Mouse (Mus musculus) bone marrow, adult 2 months (tissue): ENCODE results near the gene Atp9a. TPM values are rescaled to one million over a fixed set of nuclear protein-coding genes. Genes with fewer than 3 reads are reported as not detected.

Experiments used
- H3K27ac ChIP-seq: fragments of 200-500 bp; 2 replicates; pipeline ENCODE4 v1.5.1; 2012; ENCODE audit warnings: low read depth, mild to moderate bottlenecking, control low read depth, inconsistent platforms, low read length; ENCODE audit not compliant: control insufficient read depth, poor library complexity, insufficient read depth
- H3K4me1 ChIP-seq: fragments of 200-500 bp; 2 replicates; pipeline ENCODE4 v1.6.1; 2011; ENCODE audit warnings: low read length; ENCODE audit not compliant: control insufficient read depth, insufficient read depth
- H3K4me3 ChIP-seq: fragments of 200-500 bp; replicated peaks from 2 replicates; pipeline ENCODE3; 2011; ENCODE audit warnings: mild to moderate bottlenecking, low read depth, low read length, control low read depth; ENCODE audit not compliant: control insufficient read depth
- CTCF ChIP-seq: fragments of 200-500 bp; IDR thresholded peaks from 2 replicates; pipeline ENCODE4 v1.5.1; 2011; ENCODE audit warnings: low read length, control low read depth; ENCODE audit not compliant: control insufficient read depth, insufficient read depth
- POLR2A ChIP-seq: fragments of 200-500 bp; IDR thresholded peaks from 2 replicates; pipeline ENCODE4 v1.6.1; 2011; ENCODE audit warnings: low read depth, mild to moderate bottlenecking, control low read depth, low read length, borderline replicate concordance; ENCODE audit not compliant: control insufficient read depth
- WGBS: fragments of 180-500 bp; shearing (Covaris S2); methylation state at CpG from one replicate; pipeline ENCODE4 v1.1.7; 2018; 5-methylcytosine and 5-hydroxymethylcytosine counted together
- polyA plus RNA-seq: library from polyadenylated mRNA; stranded (reverse); fragments of >200 nt; gene quantifications from 2 replicates; pipeline ENCODE4 v1.2.4, GENCODE M21; 2011; ENCODE audit warnings: low replicate concordance; ENCODE audit not compliant: missing spikeins, insufficient read depth, insufficient read length

Atp9a gene
- polyA plus RNA-seq, 1 experiment = 2.6 TPM

DNA sequence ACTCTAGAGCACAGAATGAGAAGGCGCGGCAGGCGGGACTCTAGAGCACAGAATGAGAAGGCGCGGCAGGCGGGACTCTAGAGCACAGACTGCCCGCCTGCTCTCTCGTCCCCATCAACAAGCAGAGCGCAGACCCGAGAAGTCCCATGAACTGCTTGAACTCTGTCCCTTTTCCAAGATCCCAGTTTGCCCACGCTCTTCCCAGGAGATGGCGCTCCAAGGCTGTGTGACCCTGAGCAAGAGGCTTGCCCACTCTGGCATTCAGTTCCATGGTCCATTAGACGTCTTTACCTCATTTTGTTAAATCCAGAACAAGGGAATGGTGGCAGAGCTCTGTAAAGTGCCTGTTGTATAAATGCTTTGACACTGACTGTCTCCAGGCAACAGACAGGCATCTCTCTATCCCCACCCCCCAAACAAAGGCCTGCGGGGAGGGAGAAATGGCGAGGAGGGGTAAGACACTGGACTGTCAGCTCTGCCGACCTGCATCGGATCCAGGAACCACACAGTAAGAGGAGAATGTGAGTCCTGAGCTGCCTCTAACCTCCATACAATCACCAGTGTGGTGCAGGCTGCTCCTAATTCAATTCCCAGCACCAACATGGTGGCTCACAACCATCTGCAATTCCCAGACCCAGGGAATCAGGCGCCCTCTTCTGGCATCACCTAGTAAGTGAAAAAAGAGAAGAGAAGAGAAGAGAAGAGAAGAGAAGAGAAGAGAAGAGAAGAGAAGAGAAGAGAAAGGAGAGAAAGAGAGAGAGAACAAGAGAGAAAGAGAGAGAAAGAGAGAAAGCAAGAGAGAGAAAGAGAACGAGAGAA is 62.6 kb downstream of the Atp9a start:
- 86% methylated on average over 19 of the region's 19 CpGs for WGBS
- Histone ChIP-seq H3K4me1 (no peaks in the 10 kb centered on the region), H3K27ac (no peak overlapping the region), H3K4me3 (no peak overlapping the region)
- TF ChIP-seq CTCF (no peak), POLR2A (no peak)

DNA sequence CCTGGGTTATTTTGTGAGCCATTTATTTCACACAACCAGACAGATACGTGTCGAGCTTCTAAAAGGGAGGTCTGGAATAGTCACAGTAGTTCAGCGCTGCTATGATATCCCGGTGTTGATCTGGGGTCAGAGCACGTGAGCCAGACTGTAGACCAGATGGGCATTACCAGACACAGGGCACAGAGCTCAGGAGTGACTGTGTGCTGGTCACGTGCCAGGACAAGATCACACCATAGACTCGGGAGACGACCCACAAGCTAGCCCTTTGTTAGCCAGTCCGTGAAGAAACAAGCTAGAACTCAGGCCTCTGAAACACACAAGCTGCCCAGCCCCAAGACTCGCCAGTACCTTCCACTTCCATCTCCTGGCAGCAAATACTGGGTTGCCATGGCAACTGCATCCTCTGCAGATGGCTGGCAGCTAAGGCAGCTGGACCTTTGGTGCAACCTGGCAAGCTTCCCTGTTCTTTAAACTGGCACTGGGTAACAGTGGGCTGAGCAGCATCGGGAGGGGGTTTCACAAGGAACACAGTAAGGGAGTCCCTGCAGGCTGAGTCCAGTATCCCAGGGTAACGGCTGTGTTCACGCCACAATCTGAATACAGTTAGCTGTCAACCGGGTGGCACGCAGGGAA is 63.4 kb downstream of the Atp9a start:
- H3K27ac ChIP-seq = no peak overlapping the region
- WGBS = 83% methylated on average over 15 of the region's 15 CpGs
- no peak overlapping the region for H3K4me3 ChIP-seq
- TF ChIP-seq CTCF = no peak
- TF ChIP-seq POLR2A = no peak
- H3K4me1 ChIP-seq = no peaks in the 10 kb centered on the region

DNA sequence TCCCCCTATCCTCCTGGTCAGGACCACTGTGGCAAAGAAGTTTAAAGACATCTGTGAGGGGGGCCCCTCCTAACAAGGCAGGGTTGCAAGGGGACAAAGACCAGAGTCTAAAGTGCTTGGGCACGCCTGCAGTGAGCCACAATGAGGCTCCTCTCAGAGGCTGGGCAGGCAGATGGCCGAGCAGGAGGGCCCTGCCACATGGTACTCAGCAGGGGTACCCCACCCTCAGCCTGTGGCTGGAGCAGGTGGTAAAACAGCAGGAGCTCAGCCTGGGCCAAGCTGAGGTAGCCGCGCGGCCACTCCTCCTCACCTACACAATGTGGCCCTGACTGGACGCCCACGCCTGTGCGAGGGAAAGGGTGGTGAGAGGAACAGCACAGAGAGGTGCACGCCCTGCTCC is 64.6 kb downstream of the Atp9a start:
- TF ChIP-seq POLR2A (no peak), CTCF (no peak)
- Histone ChIP-seq H3K4me1 (no peaks in the 10 kb centered on the region), H3K27ac (no peak overlapping the region), H3K4me3 (no peak overlapping the region)
- WGBS = 85% methylated on average over 9 of the region's 9 CpGs

DNA sequence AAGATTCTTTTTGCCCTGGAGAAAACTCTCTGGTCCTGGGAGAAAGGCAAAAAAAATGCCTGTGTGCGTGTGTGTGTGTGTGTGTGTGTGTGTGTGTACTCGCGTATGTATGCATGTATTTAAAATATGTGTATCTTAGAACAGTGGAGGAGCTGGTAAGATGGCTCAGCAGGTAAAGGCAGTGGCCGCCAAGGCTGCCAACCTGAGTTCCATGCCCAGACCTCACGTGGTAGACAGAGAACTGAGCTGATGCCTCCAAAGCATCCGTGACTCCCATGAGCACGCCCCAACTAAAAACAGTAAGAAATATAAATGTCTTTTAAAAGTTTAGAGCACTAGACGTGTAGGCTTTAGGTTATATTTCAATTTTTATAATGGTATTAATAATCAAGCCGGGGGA is 70.5 kb downstream of the Atp9a start:
- 87% methylated on average over 9 of the region's 9 CpGs for WGBS
- no peak overlapping the region for H3K4me3 ChIP-seq
- H3K27ac ChIP-seq = no peak overlapping the region
- no peaks in the 10 kb centered on the region for H3K4me1 ChIP-seq
- TF ChIP-seq POLR2A (no peak), CTCF (no peak)

DNA sequence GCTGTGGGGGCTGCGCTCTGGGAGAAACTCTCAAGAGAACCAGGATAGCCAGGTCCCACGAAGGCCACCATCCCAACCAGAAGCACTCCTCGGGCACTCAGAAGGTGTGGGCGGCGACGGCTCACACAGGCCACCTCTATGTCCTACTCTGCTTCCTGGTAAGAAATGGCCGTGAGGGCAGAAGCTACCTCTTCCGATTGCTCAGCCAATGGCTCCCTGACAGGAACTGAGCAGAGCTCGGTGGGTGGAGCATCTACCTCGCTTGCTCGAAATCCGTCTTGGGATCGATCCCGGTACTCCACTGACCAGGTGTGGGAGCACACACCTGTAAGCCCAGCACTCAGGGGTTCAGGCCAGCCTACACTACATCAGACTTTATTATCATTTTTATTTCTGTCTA is 72.0 kb downstream of the Atp9a start:
- no peak overlapping the region for H3K27ac ChIP-seq
- no peak overlapping the region for H3K4me3 ChIP-seq
- 86% methylated on average over 14 of the region's 14 CpGs for whole genome bisulfite sequencing
- no peak for TF ChIP-seq CTCF
- no peak for TF ChIP-seq POLR2A
- H3K4me1 ChIP-seq = no peaks in the 10 kb centered on the region

DNA sequence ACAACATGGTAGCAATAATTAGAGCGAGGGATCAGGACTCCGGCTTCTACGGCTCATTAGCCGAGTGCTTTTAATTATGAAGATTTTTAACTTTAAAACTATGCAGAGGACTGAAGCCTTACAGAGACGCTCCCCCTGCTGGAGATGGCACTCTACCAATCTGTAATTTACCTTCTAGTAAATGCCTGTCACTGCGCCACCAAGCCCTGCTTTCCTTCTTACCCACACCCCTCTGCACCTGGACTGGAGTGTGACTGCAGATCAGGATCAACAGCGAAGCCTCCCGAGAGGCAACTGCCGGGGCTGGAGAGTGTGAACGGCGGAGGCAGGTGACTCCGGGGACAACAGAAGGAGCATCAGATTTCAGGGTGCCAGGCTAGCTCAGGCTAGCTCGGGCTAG is 72.4 kb downstream of the Atp9a start:
- Histone ChIP-seq H3K4me3 (no peak overlapping the region), H3K4me1 (no peaks in the 10 kb centered on the region), H3K27ac (no peak overlapping the region)
- 84% methylated on average over 13 of the region's 13 CpGs for WGBS
- TF ChIP-seq POLR2A (no peak), CTCF (no peak)

DNA sequence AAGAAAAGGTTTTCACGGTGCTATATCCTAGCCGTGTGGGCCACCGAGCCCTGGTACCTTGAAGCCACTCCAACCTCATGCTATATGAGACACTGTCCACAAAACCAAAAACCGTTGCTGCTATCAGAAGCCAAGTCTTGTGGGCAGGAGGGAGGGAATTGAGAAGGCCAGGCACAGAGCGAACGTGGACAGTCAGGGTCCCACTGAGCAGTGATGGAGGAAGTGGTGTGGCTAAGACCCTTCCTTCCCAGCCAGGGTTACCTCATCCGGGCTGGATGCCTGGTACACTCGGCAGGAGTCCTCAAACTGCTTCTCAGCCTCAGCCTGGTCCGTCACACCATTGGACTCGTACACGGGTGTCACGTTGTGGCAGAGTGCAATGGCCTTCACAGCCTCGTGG is 74.5 kb downstream of the Atp9a start:
- Histone ChIP-seq H3K4me1 (no peaks in the 10 kb centered on the region), H3K4me3 (no peak overlapping the region), H3K27ac (no peak overlapping the region)
- 63% methylated on average over 13 of the region's 13 CpGs for WGBS
- TF ChIP-seq POLR2A (no peak), CTCF (no peak)

DNA sequence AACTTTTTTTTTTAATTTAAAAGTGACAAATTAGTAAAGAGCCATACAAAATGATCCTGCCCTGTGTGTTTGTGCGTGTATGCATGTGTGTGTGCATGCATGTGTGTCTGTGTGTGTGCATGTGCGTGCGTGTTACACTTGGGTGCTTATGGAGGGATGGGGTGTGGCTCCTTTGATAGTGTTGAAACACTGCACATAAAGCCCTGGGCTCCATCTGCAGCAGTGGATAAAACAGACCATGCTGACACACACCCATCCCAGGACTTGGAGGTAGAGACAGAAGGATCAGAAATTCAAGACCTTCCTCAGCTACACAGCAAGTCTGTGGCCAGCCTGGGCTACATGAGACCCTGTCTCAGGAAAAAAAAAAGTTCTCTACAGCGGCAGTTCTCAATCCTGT is 76.5 kb downstream of the Atp9a start:
- 80% methylated on average over 4 of the region's 4 CpGs for WGBS
- Histone ChIP-seq H3K27ac (no peak overlapping the region), H3K4me3 (no peak overlapping the region), H3K4me1 (no peaks in the 10 kb centered on the region)
- TF ChIP-seq CTCF = no peak
- no peak for TF ChIP-seq POLR2A

DNA sequence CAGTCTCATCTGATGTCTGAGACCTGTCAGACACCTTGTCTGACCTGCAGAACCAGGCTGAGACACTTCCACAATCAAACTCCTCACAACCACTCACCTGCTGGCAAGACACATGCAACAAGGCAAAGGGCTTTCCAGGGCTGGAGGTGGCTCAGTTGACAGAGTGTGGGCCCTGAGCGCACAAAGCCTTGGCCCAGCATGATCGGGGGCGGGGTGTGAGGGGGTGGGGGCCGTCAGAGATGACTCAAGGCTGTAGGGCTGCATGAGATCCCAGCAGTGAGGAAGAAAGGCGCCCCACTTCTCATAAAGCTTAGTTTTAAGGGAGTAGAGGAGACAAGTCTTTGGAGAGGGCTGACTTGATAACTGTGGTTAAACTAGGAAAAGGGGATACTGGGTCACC is 78.5 kb downstream of the Atp9a start:
- H3K4me1 ChIP-seq = no peaks in the 10 kb centered on the region
- TF ChIP-seq CTCF (no peak), POLR2A (no peak)
- no peak overlapping the region for H3K4me3 ChIP-seq
- no peak overlapping the region for H3K27ac ChIP-seq
- WGBS = 81% methylated on average over 5 of the region's 5 CpGs
